Mouse (Mus musculus) limb, embryonic 11.5 days (tissue): Measurements from ENCODE around the gene Nek2. TPM values are rescaled to one million over a fixed set of nuclear protein-coding genes. Genes with fewer than 3 reads are reported as not detected.

Experiments
- ATAC-seq: fragments of 200-750 bp; cut with Nextera tagmentation; 2 replicates; pipeline ENCODE4 v1.8.0; 2017; ENCODE audit warnings: low read depth; ENCODE audit not compliant: insufficient number of reproducible peaks, low FRiP score, low TSS enrichment
- DNase-seq: peaks from one replicate; pipeline ENCODE4 v3.0.0-alpha.2; 2015; ENCODE audit warnings: low spot score
- H3K27ac ChIP-seq: fragments of 300-500 bp; sonication (generic); replicated peaks from 2 replicates; pipeline ENCODE4 v1.5.1; 2014; ENCODE audit warnings: low read depth, mild to moderate bottlenecking, low read length
- H3K27me3 ChIP-seq: fragments of 300-500 bp; sonication (generic); 2 replicates; pipeline ENCODE4 v1.6.1; 2014; ENCODE audit warnings: mild to moderate bottlenecking, low read length, mixed read lengths; ENCODE audit not compliant: control insufficient read depth, insufficient read depth
- H3K36me3 ChIP-seq: fragments of 300-500 bp; sonication (generic); 2 replicates; pipeline ENCODE4 v1.6.1; 2014; ENCODE audit warnings: mild to moderate bottlenecking, low read length, moderate library complexity, mixed read lengths; ENCODE audit not compliant: control insufficient read depth, insufficient read depth
- H3K4me1 ChIP-seq: fragments of 300-500 bp; sonication (generic); 2 replicates; pipeline ENCODE4 v1.6.1; 2014; ENCODE audit warnings: low read length, mixed read lengths; ENCODE audit not compliant: control insufficient read depth, insufficient read depth
- H3K4me2 ChIP-seq: fragments of 300-500 bp; sonication (generic); 2 replicates; pipeline ENCODE4 v1.6.1; 2014; ENCODE audit warnings: low read depth, mild to moderate bottlenecking, moderate library complexity; ENCODE audit not compliant: severe bottlenecking
- H3K4me3 ChIP-seq: fragments of 300-500 bp; sonication (generic); 2 replicates; pipeline ENCODE4 v1.5.1; 2014; ENCODE audit warnings: low read depth, low read length
- H3K9ac ChIP-seq: fragments of 300-500 bp; sonication (generic); 2 replicates; pipeline ENCODE4 v1.6.1; 2014; ENCODE audit warnings: mild to moderate bottlenecking, low read length
- H3K9me3 ChIP-seq: fragments of 300-500 bp; sonication (generic); 2 replicates; pipeline ENCODE4 v1.6.1; 2016; ENCODE audit warnings: low read length; ENCODE audit not compliant: control insufficient read depth
- WGBS: fragments of 180-500 bp; shearing (Covaris S2); extraction: QIAGEN DNeasy Blood & Tissue Kit; methylation state at CpG from one replicate; pipeline ENCODE4 v1.1.7; 2014; 5-methylcytosine and 5-hydroxymethylcytosine counted together
- polyA plus RNA-seq: library from polyadenylated mRNA; unstranded; fragments of >200 nt; fragmentation: Nextera tagmentation; extraction: Ambion mirVana; gene quantifications from 2 replicates; pipeline ENCODE4 v1.2.1, GENCODE M21; 2014

The Nek2 gene
- polyA plus RNA-seq, 1 experiment from 2014 or later: 51.7 TPM

DNA sequence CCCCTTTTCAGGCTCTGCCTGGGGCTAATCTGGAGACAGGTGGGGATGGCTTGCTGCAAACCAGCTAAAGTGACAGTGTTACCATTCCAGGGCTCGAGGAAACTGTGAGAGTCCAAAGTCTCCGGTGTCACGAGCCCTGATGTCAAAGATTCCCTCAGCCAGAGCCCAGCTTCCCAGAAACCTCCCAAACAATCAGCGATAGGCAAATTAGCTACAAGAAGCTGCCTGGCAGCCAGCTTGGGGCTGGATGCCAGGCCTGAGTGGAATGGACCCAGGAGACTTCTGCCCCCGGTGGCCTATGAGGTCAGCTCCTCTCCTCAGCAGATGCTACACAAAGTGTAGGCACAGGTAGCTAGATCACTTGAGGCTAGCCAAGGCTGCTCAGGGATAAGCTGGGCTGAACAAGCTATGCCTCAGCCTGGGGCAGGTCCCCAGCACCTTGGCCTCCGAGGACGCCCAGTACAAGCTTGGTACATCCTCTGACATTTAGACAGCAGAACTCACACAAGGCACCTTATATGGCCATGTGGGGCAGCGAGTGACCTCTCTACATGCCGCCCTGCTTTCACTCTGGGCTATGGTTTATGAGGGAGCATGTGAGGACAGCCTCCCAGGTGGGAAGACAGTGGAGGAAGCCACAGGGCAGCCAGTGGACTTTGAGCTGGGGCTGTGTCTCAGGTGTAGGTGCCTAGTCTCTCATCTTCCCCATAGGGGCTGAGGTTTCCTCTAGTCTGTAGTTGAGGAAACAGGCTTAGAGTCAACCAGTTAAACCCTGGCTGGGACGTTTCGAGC, 19.7 kb downstream of the Nek2 start:
- DNase-seq (no peak), ATAC-seq (no peak)
- no peak overlapping the region for H3K4me3 ChIP-seq
- no peaks in the 10 kb centered on the region for H3K36me3 ChIP-seq
- H3K27me3 ChIP-seq: no peaks in the 10 kb centered on the region
- WGBS: 82% methylated on average over 11 of the region's 11 CpGs
- H3K4me2 ChIP-seq: no peak overlapping the region
- no peak overlapping the region for H3K9ac ChIP-seq
- peaks cover 4% of the 10 kb centered on the region; the same call in 1 of the 2 replicates for H3K4me1 ChIP-seq
- no peaks in the 10 kb centered on the region for H3K9me3 ChIP-seq
- no peak overlapping the region for H3K27ac ChIP-seq

DNA sequence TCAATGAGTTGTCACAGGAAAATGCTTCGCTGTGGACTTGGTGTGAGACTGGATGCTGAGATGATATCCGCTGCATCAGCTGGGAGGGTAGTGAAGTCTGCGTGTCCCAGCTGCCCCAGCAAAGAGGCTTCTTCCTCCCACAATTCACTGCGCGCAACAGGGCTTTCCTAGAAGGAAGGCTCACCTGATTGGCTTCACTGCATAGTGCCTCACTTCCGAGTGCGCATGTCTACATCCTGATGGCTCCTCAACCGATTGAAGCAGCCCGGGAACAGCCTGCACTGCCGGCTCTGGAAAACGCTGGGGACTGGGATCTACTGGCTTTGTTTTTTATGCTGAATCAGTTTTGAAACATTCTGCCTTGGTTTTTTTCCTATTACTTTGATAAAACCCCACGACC, 21.0 kb downstream of the Nek2 start:
- H3K4me2 ChIP-seq: no peak overlapping the region
- 87% methylated on average over 12 of the region's 12 CpGs for WGBS
- ATAC-seq: no peak

DNA sequence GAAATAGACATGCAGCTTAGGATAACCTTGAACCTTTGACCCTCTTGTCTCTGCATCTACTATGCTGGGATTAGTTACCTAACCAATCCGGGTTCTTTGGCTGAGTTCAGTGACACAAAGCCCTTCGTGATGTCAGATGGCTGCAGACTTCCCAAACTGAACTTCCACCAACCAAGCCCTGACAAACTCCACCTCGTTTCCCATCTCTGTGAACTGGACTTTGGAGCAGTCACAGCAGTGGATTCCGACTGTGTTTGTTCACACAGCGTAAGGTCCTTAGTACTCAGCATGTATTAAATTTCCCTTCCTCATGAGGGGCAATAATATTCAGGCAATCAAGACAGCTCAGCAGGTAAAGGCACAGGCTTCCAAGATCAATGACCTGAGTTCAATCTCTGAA, 25.4 kb downstream of the Nek2 start:
- no peaks in the 10 kb centered on the region for H3K36me3 ChIP-seq
- no peak overlapping the region for H3K4me2 ChIP-seq
- no peaks in the 10 kb centered on the region for H3K4me1 ChIP-seq
- DNase-seq: no peak
- H3K27ac ChIP-seq: no peak overlapping the region
- ATAC-seq: no peak
- no peak overlapping the region for H3K4me3 ChIP-seq
- H3K27me3 ChIP-seq: no peaks in the 10 kb centered on the region
- no peak overlapping the region for H3K9ac ChIP-seq
- H3K9me3 ChIP-seq: no peaks in the 10 kb centered on the region
- 84% methylated on average over 5 of the region's 5 CpGs for WGBS

More for the DNA sequence above, 21.0 kb downstream of the Nek2 start:
- no peak for DNase-seq
- no peaks in the 10 kb centered on the region for H3K9me3 ChIP-seq
- peaks cover 4% of the 10 kb centered on the region; the same call in 1 of the 2 replicates for H3K4me1 ChIP-seq
- no peak overlapping the region for H3K27ac ChIP-seq
- no peak overlapping the region for H3K4me3 ChIP-seq
- H3K27me3 ChIP-seq: no peaks in the 10 kb centered on the region
- H3K9ac ChIP-seq: no peak overlapping the region
- no peaks in the 10 kb centered on the region for H3K36me3 ChIP-seq

DNA sequence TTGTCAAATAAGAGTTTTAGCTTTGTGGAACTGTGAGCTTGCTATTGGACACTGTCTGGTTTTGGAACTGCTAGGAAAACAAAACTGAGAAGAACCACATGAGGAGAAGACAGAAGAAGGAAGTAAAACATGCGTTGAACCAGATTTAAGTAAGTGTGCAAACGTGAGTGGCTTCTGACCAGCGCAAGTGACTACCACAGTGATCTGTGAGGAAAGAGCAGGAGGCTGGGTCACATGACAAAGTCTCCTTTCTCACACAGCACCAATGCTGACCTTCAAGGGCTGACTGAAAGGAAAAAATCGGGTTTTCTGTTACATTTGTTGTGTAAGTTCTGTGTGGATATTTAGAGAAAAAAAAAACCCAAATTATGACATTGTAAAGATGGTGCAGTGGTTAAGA, 28.3 kb downstream of the Nek2 start:
- 76% methylated on average over 4 of the region's 4 CpGs for WGBS
- no peak for ATAC-seq

GRCm38 (mm10) chr1:191853442-191853841, 32.2 kb downstream of the Nek2 start:
- Histone ChIP-seq H3K4me1 (no peaks in the 10 kb centered on the region), H3K9ac (no peak overlapping the region), H3K9me3 (no peaks in the 10 kb centered on the region), H3K4me2 (no peak overlapping the region), H3K4me3 (no peak overlapping the region), H3K36me3 (no peaks in the 10 kb centered on the region), H3K27ac (no peak overlapping the region), H3K27me3 (no peaks in the 10 kb centered on the region)
- DNase-seq (no peak), ATAC-seq (no peak)
- WGBS: 90% methylated on average over 9 of the region's 9 CpGs

More for the DNA sequence above, 28.3 kb downstream of the Nek2 start:
- Histone ChIP-seq H3K4me3 (no peak overlapping the region), H3K4me1 (no peaks in the 10 kb centered on the region), H3K9me3 (no peaks in the 10 kb centered on the region), H3K36me3 (no peaks in the 10 kb centered on the region), H3K27ac (no peak overlapping the region), H3K27me3 (no peaks in the 10 kb centered on the region), H3K9ac (no peak overlapping the region), H3K4me2 (no peak overlapping the region)
- DNase-seq: no peak

GRCm38 (mm10) chr1:191854716-191855115, 33.5 kb downstream of the Nek2 start:
- WGBS: 80% methylated on average over 5 of the region's 5 CpGs
- H3K27ac ChIP-seq: no peak overlapping the region
- no peak for ATAC-seq
- no peaks in the 10 kb centered on the region for H3K4me1 ChIP-seq
- H3K9ac ChIP-seq: no peak overlapping the region
- DNase-seq: no peak
- H3K27me3 ChIP-seq: no peaks in the 10 kb centered on the region
- H3K9me3 ChIP-seq: no peaks in the 10 kb centered on the region
- no peak overlapping the region for H3K4me2 ChIP-seq
- H3K36me3 ChIP-seq: no peaks in the 10 kb centered on the region
- no peak overlapping the region for H3K4me3 ChIP-seq

- ATAC-seq (no peak), DNase-seq (no peak)
- 68% methylated on average over 10 of the region's 10 CpGs for WGBS
- Histone ChIP-seq H3K36me3 (no peaks in the 10 kb centered on the region), H3K4me1 (no peaks in the 10 kb centered on the region), H3K4me3 (no peak overlapping the region), H3K27ac (no peak overlapping the region), H3K4me2 (no peak overlapping the region), H3K9ac (no peak overlapping the region), H3K9me3 (no peaks in the 10 kb centered on the region), H3K27me3 (no peaks in the 10 kb centered on the region)
Observed at GRCm38 (mm10) chr1:191855136-191855878, 34.1 kb downstream of the Nek2 start.

- H3K4me1 ChIP-seq: no peaks in the 10 kb centered on the region
- H3K4me3 ChIP-seq: no peak overlapping the region
- H3K27ac ChIP-seq: no peak overlapping the region
- no peak for ATAC-seq
- no peaks in the 10 kb centered on the region for H3K36me3 ChIP-seq
- H3K9me3 ChIP-seq: no peaks in the 10 kb centered on the region; the same call in 1 of the 2 replicates
- WGBS: 81% methylated on average over 5 of the region's 5 CpGs
- H3K9ac ChIP-seq: no peak overlapping the region
- no peak for DNase-seq
- H3K4me2 ChIP-seq: no peak overlapping the region
- H3K27me3 ChIP-seq: no peaks in the 10 kb centered on the region
Observed at GRCm38 (mm10) chr1:191856886-191857651, 35.8 kb downstream of the Nek2 start.
